Mouse (Mus musculus) G1E-ER4 (cell line): Measurements from ENCODE around the gene Gm10142. TPM values are rescaled to one million over a fixed set of nuclear protein-coding genes. Genes with fewer than 3 reads are reported as not detected.
"Not testable (repeated sequence)": the region's sequence is repeated elsewhere in the genome, so short reads cannot be mapped to it uniquely, and the experiment has no call there.

Experiments
- GATA1 ChIP-seq: IDR thresholded peaks from one replicate; pipeline ENCODE4 v1.8.0; 2012; ENCODE audit warnings: low read length, inconsistent platforms
- polyA plus RNA-seq: library from polyadenylated mRNA; stranded (reverse); fragments of >175 nt; gene quantifications from 2 replicates; pipeline ENCODE4 v1.2.3, GENCODE M21; 2012

Gm10142 gene
- polyA plus RNA-seq, 1 experiment, result not detected

- TF ChIP-seq GATA1, result not testable (repeated sequence)
Observed at GRCm38 (mm10) chr10:77720299-77720698, 4.7 kb downstream of the Gm10142 start, which contains the start of gene Krtap12-1. TSS of gene Krtap12-1 (plus strand) at chr10:77720599.

GRCm38 (mm10) chr10:77724855-77725254 is 9.2 kb downstream of the Gm10142 start:
- TF ChIP-seq GATA1, result no peak

- TF ChIP-seq GATA1, result no peak
Observed at GRCm38 (mm10) chr10:77726186-77726585, 10.6 kb downstream of the Gm10142 start, which contains the start of gene Gm10100. TSS of gene Gm10100 (plus strand) at chr10:77726486.

- no peak for TF ChIP-seq GATA1
Observed at GRCm38 (mm10) chr10:77728280-77728679, 12.7 kb downstream of the Gm10142 start.

- TF ChIP-seq GATA1, result no peak
Observed at GRCm38 (mm10) chr10:77729241-77729640, 13.6 kb downstream of the Gm10142 start.

GRCm38 (mm10) chr10:77735928-77736327 is 20.3 kb downstream of the Gm10142 start:
- TF ChIP-seq GATA1, result no peak

GRCm38 (mm10) chr10:77738929-77739328 is 23.3 kb downstream of the Gm10142 start:
- TF ChIP-seq GATA1, result no peak

- TF ChIP-seq GATA1, result not testable (repeated sequence)
Observed at GRCm38 (mm10) chr10:77741924-77742688, 26.5 kb downstream of the Gm10142 start, which contains the start of gene Gm18596. TSS of gene Gm18596 (minus strand) at chr10:77742638.

GRCm38 (mm10) chr10:77751254-77751653 is 35.6 kb downstream of the Gm10142 start, which contains the start of gene Gm9736:
TSS of gene Gm9736 (minus strand) at chr10:77751354.
- not testable (repeated sequence) for TF ChIP-seq GATA1

GRCm38 (mm10) chr10:77753448-77753847 is 37.8 kb downstream of the Gm10142 start:
- TF ChIP-seq GATA1, result no peak

- not testable (repeated sequence) for TF ChIP-seq GATA1
Observed at GRCm38 (mm10) chr10:77759582-77759981, 44.0 kb downstream of the Gm10142 start, which contains the start of gene Gm3233. TSS of gene Gm3233 (minus strand) at chr10:77759682.

Other genes with a start within 250 kb of the Gm10142 start
- gene Fam207a, start 200.0 kb upstream of the Gm10142 start, polyA plus RNA-seq, result 128 and 179 TPM in 2 replicates
- 0.90 and 3.8 TPM in 2 replicates for gene Itgb2, start 185.6 kb upstream of the Gm10142 start, polyA plus RNA-seq
- gene Pttg1ip, start 134.1 kb upstream of the Gm10142 start, polyA plus RNA-seq, result 101 and 130 TPM in 2 replicates
- gene Sumo3, start 109.7 kb upstream of the Gm10142 start, polyA plus RNA-seq, result 166 and 172 TPM in 2 replicates
- gene Gm49325, start 109.6 kb upstream of the Gm10142 start, polyA plus RNA-seq, result 0.54 TPM in 1 of 2 replicates, not detected in the other
- gene Ube2g2, start 93.5 kb upstream of the Gm10142 start, polyA plus RNA-seq, result 30.8 and 39.8 TPM in 2 replicates
- not detected in 2 replicates for gene Tspear, start 29.2 kb upstream of the Gm10142 start, polyA plus RNA-seq
- gene Gm19402, start 25.1 kb upstream of the Gm10142 start, polyA plus RNA-seq, result not detected in 2 replicates
- not detected in 2 replicates for gene Gm9508, start 18.6 kb upstream of the Gm10142 start, polyA plus RNA-seq
- gene Gm10272, start 9.2 kb upstream of the Gm10142 start, polyA plus RNA-seq, result not detected in 2 replicates
- not detected in 2 replicates for gene Gm10024, start 4.3 kb upstream of the Gm10142 start, polyA plus RNA-seq
- gene Krtap12-1, start 4.8 kb downstream of the Gm10142 start, polyA plus RNA-seq, result not detected in 2 replicates
- gene Gm10100, start 10.7 kb downstream of the Gm10142 start, polyA plus RNA-seq, result not detected in 2 replicates
- not detected in 2 replicates for gene Gm18596, start 26.8 kb downstream of the Gm10142 start, polyA plus RNA-seq
- gene Gm9736, start 35.5 kb downstream of the Gm10142 start, polyA plus RNA-seq, result not detected in 2 replicates
- not detected in 2 replicates for gene Gm3233, start 43.9 kb downstream of the Gm10142 start, polyA plus RNA-seq
- gene Gm3238, start 55.5 kb downstream of the Gm10142 start, polyA plus RNA-seq, result not detected in 2 replicates
- not detected in 2 replicates for gene Gm7138, start 61.1 kb downstream of the Gm10142 start, polyA plus RNA-seq
- gene Gm3250, start 66.7 kb downstream of the Gm10142 start, polyA plus RNA-seq, result not detected in 2 replicates
- not detected in 2 replicates for gene Gm7137, start 72.4 kb downstream of the Gm10142 start, polyA plus RNA-seq
- gene Gm9639, start 79.3 kb downstream of the Gm10142 start, polyA plus RNA-seq, result not detected in 2 replicates
- gene Gm19668, start 83.3 kb downstream of the Gm10142 start, polyA plus RNA-seq, result not detected in 2 replicates
- gene Gm9507, start 96.0 kb downstream of the Gm10142 start, polyA plus RNA-seq, result not detected in 2 replicates
- gene Gm2696, start 98.9 kb downstream of the Gm10142 start, polyA plus RNA-seq, result not detected in 2 replicates
- gene Krtap10-4, start 111.3 kb downstream of the Gm10142 start, polyA plus RNA-seq, result not detected in 2 replicates
- gene Krtap10-10, start 120.1 kb downstream of the Gm10142 start, polyA plus RNA-seq, result not detected in 2 replicates
- gene Gm36176, start 131.0 kb downstream of the Gm10142 start, polyA plus RNA-seq, result not detected in 2 replicates
- gene Gm10318, start 137.1 kb downstream of the Gm10142 start, polyA plus RNA-seq, result not detected in 2 replicates
- gene Gm3285, start 146.2 kb downstream of the Gm10142 start, polyA plus RNA-seq, result not detected in 2 replicates
- not detected in 2 replicates for gene Lrrc3, start 186.7 kb downstream of the Gm10142 start, polyA plus RNA-seq